Mouse (Mus musculus) adrenal gland, adult (tissue): ENCODE data around the gene Mypop.

ENCODE experiments used
- DNase-seq, 2 experiments: peaks; one replicate each; pipeline ENCODE4 v3.0.0; 2022 to 2023; ENCODE audit warnings: low spot score in 1 of 2; ENCODE audit not compliant: inconsistent age in 2 of 2

Mypop gene

GRCm38 (mm10) chr7:18988780-18989179 is 2.3 kb upstream of the Mypop start:
- DNase-seq: peak in 1 of 2 experiments; percentile 6

GRCm38 (mm10) chr7:18989995-18990394 is 1.1 kb upstream of the Mypop start:
- DNase-seq: peak in 1 of 2 experiments; percentile 41

GRCm38 (mm10) chr7:18991660-18992293 is 732 bp downstream of the Mypop start:
- peak; percentile 60 to 82 for DNase-seq

- peak; percentile 57 to 77 for DNase-seq
Measured at GRCm38 (mm10) chr7:18992294-18992675, 1.2 kb downstream of the Mypop start.

- DNase-seq: peak in 1 of 2 experiments; percentile 35
Measured at GRCm38 (mm10) chr7:18993036-18993435, 2.0 kb downstream of the Mypop start.

GRCm38 (mm10) chr7:18998835-18999234 is 7.8 kb downstream of the Mypop start:
- DNase-seq: peak in 1 of 2 experiments; percentile 43

- peak in 1 of 2 experiments; percentile 51 for DNase-seq
Measured at GRCm38 (mm10) chr7:19000421-19000820, 9.4 kb downstream of the Mypop start.

- peak; percentile 73 to 81 for DNase-seq
Measured at GRCm38 (mm10) chr7:19001066-19001806, 10.2 kb downstream of the Mypop start.

- DNase-seq: no peak
Measured at GRCm38 (mm10) chr7:19001807-19002085, 10.7 kb downstream of the Mypop start.

- peak in 1 of 2 experiments; percentile 60 for DNase-seq
Measured at GRCm38 (mm10) chr7:19002115-19002514, 11.1 kb downstream of the Mypop start.

- peak; percentile 86 to 94 for DNase-seq
Measured at GRCm38 (mm10) chr7:19002848-19003498, 11.9 kb downstream of the Mypop start.

- peak; percentile 95 to 98 for DNase-seq
Measured at GRCm38 (mm10) chr7:19003902-19004630, 13.0 kb downstream of the Mypop start, which contains the start of gene Irf2bp1. Gene Irf2bp1, plus strand, starts transcription at chr7:19004044.

- peak; percentile 69 to 85 for DNase-seq
Measured at GRCm38 (mm10) chr7:19004631-19005079, 13.6 kb downstream of the Mypop start.

GRCm38 (mm10) chr7:19005417-19006121 is 14.5 kb downstream of the Mypop start:
- DNase-seq: peak; percentile 59 to 61

- peak; percentile 82 to 95 for DNase-seq
Measured at GRCm38 (mm10) chr7:19006476-19006875, 15.4 kb downstream of the Mypop start.

- peak in 1 of 2 experiments; percentile 48 for DNase-seq
Measured at GRCm38 (mm10) chr7:19007026-19007977, 16.3 kb downstream of the Mypop start.

- DNase-seq: peak in 1 of 2 experiments; percentile 56
Measured at GRCm38 (mm10) chr7:19010581-19010980, 19.5 kb downstream of the Mypop start.

- DNase-seq: peak; percentile 56 to 79
Measured at GRCm38 (mm10) chr7:19012025-19012621, 21.1 kb downstream of the Mypop start.

- peak; percentile 52 to 58 for DNase-seq
Measured at GRCm38 (mm10) chr7:19012882-19013281, 21.8 kb downstream of the Mypop start.
